Mouse (Mus musculus): ENCODE data around the gene Smo.
A peak's percentile ranks its signal among the peaks of the same experiment; 100 is the strongest.

- TF ChIP-seq CTCF (IDR thresholded peaks at IDR 0.05; ENCODE audit: low read depth) (peak; percentile 28; the same call in 1 of the 2 replicates), EP300 (IDR thresholded peaks at IDR 0.05; ENCODE audit: low read depth) (no peak)
Measured at GRCm38 (mm10) chr6:29695975-29696374, 39.3 kb upstream of the Smo start.
